Mouse (Mus musculus) cerebral cortex, adult 2 months (tissue): Measurements from ENCODE around the gene Fam168a.

ENCODE experiments used
- WGBS: fragments of 180-500 bp; shearing (Covaris S2); methylation state at CpG from one replicate; pipeline ENCODE4 v1.1.7; 2018; 5-methylcytosine and 5-hydroxymethylcytosine counted together

Fam168a gene

DNA sequence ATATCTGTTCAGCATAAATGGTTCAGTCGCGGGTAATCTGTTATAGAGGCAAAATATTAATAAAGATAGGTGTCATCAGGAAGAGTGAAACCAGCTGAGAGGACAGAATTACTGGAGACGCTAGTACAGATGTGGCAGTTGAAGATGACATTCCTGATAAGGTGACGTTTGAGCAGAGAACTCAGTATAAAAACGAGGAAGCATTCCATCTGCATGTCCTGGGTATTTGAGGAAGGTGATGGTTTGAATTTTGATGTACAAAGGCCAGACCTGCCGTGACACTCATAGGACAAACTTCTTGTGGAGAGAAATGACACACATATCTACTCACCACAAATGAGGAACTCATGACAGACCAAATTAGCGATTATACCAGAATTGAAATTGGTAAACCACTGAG is 73.8 kb downstream of the Fam168a start:
- 87% methylated on average over 7 of the region's 7 CpGs for WGBS

- 45% methylated on average over 2 of the region's 2 CpGs for WGBS
Observed at GRCm38 (mm10) chr7:100784650-100785049, 78.2 kb downstream of the Fam168a start.

DNA sequence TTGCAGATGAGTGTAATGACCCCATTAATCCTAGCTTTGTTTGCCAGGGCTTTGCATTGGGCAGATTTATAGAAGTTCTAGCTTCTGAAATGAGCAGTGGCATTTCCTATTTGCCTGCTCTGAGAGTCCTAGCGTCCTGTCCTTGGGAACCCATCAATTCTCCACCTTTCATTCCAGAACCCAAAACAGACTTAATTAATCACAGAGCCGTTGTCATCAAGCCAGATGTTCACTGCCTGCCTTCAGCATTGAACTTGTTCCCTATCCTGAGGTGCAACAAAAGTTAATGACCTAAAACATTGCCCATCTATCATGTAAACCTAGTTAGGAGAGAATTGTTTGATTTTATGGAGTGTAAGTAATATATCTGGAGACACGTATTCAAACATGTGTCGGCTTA is 79.0 kb downstream of the Fam168a start:
- WGBS = 71% methylated on average over 4 of the region's 4 CpGs

DNA sequence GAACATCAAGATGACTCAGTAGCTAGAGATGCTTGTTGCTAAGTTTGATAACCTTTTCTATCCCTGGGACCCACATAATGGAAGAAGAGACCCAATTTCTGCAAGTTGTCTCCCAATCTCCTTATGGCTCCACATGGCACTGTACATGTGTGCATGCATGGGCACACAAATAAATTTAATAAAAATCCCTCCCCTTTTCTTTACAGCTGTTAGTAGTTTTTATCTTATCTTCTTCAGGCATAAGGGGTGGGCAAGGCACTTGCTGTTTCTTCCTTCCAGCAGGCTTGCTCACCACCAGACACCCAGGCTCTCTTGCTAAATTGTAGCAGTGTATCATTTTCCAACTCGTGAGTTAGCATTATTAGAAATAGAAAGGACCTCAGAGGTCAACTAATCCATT is 79.6 kb downstream of the Fam168a start:
- WGBS = 42% methylated on average over 1 of the region's 1 CpGs

GRCm38 (mm10) chr7:100788291-100788690 is 81.9 kb downstream of the Fam168a start:
- 49% methylated on average over 1 of the region's 1 CpGs for WGBS

DNA sequence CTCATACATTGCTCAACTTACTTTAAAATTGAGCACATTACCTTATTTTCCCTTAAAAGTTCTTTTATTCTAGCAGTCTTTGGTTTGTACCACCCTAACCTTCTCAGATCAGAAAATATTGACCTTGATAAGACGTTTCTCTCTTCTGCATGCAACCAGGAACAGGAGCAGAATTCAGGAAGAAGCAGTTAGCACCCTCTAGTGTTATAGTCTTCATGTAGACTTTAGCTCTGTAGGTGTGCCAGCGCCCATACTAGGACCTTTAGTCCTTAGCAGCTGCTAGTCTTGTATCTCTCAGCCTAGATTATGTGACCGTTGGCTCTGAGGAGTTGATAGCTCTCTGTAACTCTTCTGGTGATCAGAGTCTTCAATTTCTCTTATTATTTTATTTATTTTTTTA is 92.4 kb downstream of the Fam168a start:
- WGBS = 48% methylated on average over 3 of the region's 3 CpGs

DNA sequence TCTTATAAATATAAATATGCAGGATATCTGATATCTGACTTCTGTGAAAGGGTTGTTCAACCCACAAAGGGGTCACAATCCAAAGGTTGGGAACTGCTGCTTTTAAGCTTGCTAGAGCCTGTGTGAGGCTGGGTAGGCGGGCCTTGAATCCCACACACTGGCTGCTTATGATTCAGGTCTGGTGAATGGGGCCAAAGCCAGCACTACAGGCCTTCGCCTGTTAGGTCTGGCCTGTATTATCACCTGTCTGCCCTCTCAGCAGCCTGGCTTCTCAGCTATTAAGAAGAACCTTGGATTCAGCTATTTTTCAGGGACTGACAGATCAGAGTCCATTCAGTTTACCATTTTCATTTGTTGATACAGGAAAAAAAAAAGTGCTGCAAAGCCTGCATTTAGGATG is 99.0 kb downstream of the Fam168a start:
- WGBS = 57% methylated on average over 2 of the region's 2 CpGs

- WGBS = 46% methylated on average over 5 of the region's 5 CpGs
Observed at GRCm38 (mm10) chr7:100811912-100812311, 105.5 kb downstream of the Fam168a start.

- 45% methylated on average over 5 of the region's 5 CpGs for WGBS
Observed at GRCm38 (mm10) chr7:100812641-100813040, 106.2 kb downstream of the Fam168a start.

DNA sequence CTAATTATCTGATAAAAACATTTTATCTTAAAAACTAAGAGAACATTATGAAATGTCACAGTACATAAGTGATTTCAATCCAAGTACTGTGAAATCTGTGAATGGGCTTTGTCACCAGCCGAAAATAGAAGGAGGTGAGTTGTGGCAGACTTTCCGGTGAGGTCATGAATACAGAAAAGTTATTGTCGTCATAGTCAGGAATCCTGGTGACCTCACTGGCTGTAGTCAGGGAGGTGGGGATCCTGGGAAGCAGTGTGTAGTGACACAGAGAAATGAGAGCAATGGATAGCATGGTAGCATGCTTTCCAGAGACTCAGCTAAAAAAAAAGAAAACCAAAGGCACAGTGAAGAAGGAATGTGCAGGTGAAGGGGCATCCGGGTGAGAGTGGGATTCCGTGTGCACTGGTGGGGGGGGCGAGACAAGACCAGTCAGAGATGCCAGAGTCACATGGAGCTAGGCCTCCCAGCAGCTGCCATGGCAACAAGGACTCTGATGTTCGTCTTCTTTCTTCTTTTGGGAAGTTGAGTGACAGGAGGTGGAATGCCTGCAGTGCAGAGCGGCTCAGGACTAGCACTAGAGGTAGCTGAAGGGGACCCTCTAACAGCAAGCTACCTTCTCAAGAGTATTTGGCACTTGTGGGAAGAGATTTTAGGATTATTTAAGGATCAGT is 109.6 kb downstream of the Fam168a start:
- 33% methylated on average over 8 of the region's 8 CpGs for WGBS

GRCm38 (mm10) chr7:100816759-100817441 is 110.5 kb downstream of the Fam168a start:
- 34% methylated on average over 6 of the region's 6 CpGs for WGBS

DNA sequence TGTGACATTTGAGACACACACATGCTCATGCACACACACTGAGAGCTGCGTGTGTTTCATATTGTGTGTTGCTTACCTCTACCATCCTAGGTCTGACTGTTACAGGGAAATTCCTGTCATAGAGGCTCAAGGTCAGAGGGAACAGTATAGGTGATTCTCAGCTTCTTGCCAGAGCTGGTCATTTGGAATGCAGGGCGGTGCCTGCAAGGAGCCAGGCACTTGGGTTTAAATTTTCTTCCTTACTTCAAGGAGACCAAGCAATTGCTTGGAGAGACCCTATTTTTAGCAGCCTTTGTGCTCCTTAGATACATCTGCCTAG is 111.0 kb downstream of the Fam168a start:
- 49% methylated on average over 2 of the region's 2 CpGs for WGBS

GRCm38 (mm10) chr7:100818401-100819064 is 112.1 kb downstream of the Fam168a start:
- 68% methylated on average over 4 of the region's 4 CpGs for WGBS

- WGBS = 86% methylated on average over 3 of the region's 3 CpGs
Observed at GRCm38 (mm10) chr7:100824661-100825060, 118.2 kb downstream of the Fam168a start.

GRCm38 (mm10) chr7:100828549-100828948 is 122.1 kb downstream of the Fam168a start:
- WGBS = 41% methylated on average over 2 of the region's 2 CpGs

- 89% methylated on average over 1 of the region's 1 CpGs for WGBS
Observed at GRCm38 (mm10) chr7:100833859-100834258, 127.4 kb downstream of the Fam168a start.

DNA sequence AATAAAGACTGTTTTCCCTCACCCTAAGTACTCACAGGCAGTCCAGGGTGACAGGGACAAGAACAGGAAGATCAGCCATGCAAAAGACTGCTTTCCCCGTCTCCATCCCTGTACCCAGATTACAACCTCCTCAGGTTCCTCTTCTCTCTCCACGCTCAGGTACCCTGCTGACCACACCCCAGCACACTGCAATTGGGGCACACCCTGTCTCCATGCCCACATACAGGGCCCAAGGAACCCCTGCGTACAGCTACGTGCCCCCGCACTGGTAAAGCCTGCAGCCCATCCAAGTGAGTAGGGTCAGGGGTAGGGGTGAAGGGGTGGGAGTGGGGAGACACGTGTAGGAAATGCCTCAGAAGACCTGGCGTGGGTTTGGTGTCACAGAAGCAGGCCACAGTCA is 128.7 kb downstream of the Fam168a start:
- 95% methylated on average over 7 of the region's 7 CpGs for WGBS

GRCm38 (mm10) chr7:100835711-100836110 is 129.3 kb downstream of the Fam168a start:
- WGBS = 89% methylated on average over 6 of the region's 6 CpGs

DNA sequence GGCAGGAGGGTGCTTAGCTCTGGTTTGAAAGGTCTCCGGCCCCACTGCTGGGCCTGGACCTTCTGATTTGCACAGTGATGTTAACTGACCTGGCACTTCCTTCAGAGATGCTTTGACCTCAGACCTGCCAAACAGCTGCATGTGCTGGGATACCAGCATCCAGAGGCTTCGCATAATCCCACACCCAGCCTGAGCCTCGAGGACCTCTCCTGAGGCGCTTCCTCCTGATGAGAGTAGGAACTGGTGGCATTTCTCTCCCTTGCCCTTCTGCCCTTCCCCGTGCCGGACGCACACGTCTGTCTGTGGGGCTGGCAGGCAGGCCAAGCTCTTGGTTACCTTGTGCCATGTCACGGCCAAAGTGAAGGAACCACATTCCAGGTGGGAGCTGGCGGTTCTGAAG is 130.2 kb downstream of the Fam168a start:
- WGBS = 95% methylated on average over 10 of the region's 10 CpGs

DNA sequence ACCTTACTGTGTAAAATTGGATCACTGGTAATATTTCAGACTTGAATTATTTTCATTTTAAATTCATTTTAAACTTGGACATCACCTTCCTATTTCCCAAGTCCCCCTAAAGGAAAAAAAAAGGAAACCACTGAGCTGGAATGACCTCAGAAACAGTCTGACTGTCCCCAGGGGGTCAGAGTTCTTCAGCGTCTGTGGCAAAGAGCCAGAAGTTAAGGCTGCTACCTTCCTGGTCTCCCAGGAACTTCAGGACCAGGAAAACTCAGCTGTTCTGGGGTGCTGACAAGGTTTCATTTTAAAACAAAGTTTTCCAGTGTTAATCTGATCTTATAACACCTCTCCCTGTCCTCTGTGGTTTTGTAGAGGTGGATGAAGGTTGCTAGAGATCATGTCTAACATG is 131.3 kb downstream of the Fam168a start:
- 62% methylated on average over 1 of the region's 1 CpGs for WGBS

GRCm38 (mm10) chr7:100839632-100840402 is 133.4 kb downstream of the Fam168a start:
- WGBS = 47% methylated on average over 6 of the region's 6 CpGs

DNA sequence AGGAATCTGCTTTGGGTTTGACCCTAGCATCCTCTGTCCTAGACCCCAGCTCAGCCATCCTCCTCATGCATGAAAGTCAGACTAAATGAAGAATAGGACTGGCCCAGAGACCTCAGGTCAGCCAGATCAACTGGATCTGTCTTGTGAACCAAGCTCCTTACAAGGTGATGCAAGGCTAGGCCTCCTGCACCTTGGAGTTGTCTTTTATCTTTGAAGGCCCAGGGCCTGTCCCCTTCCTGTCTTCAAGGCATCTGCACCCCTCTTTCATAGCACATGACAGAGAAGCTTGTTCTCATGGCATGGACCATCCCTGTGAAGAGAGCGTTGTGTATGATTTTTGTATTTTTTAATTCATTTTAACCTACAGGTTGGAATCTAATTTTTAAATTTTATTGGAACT is 134.5 kb downstream of the Fam168a start:
- 98% methylated on average over 1 of the region's 1 CpGs for WGBS
